Mouse (Mus musculus): ENCODE measurements around the gene Cel. TPM values are rescaled to one million over a fixed set of nuclear protein-coding genes. Genes with fewer than 3 reads are reported as not detected.
A peak's percentile ranks its signal among the peaks of the same experiment; 100 is the strongest.

The Cel gene
- total RNA-seq (2021), result not detected
- long read RNA-seq, experiment 1, result 0 reads
- long read RNA-seq, experiment 2, result 0 reads

GRCm38 (mm10) chr2:28563303-28563702 is at the start of gene Cel:
TSS of gene Cel (minus strand) at chr2:28563403.
- DNase-seq, result no peak
- intact Hi-C loops (cut with DNase I), result no loop called here

GRCm38 (mm10) chr2:28612436-28613063 is 49.3 kb upstream of the Cel start:
- no peak for DNase-seq
- intact Hi-C loops (cut with DNase I), result no loop called here

GRCm38 (mm10) chr2:28611407-28611787 is 48.2 kb upstream of the Cel start:
- intact Hi-C loops (cut with DNase I), result no loop called here
- DNase-seq, result no peak

GRCm38 (mm10) chr2:28610716-28611406 is 47.7 kb upstream of the Cel start:
- intact Hi-C loops (cut with DNase I), result no loop called here
- no peak for DNase-seq

- intact Hi-C loops (cut with DNase I), result no loop called here
- no peak for DNase-seq
Measured at GRCm38 (mm10) chr2:28609851-28610250, 46.6 kb upstream of the Cel start.

GRCm38 (mm10) chr2:28607341-28608165 is 44.4 kb upstream of the Cel start:
- intact Hi-C loops (cut with DNase I), result no loop called here
- DNase-seq, result no peak

- intact Hi-C loops (cut with DNase I), result no loop called here
- no peak for DNase-seq
Measured at GRCm38 (mm10) chr2:28606601-28607340, 43.6 kb upstream of the Cel start.

- no peak for DNase-seq
- intact Hi-C loops (cut with DNase I), result no loop called here
Measured at GRCm38 (mm10) chr2:28605789-28606541, 42.8 kb upstream of the Cel start.

- intact Hi-C loops (cut with DNase I), result no loop called here
- DNase-seq, result no peak
Measured at GRCm38 (mm10) chr2:28603542-28603941, 40.3 kb upstream of the Cel start.

- intact Hi-C loops (cut with DNase I), result no loop called here
- DNase-seq, result no peak
Measured at GRCm38 (mm10) chr2:28601720-28602590, 38.8 kb upstream of the Cel start.

- intact Hi-C loops (cut with DNase I), result no loop called here
- no peak for DNase-seq
Measured at GRCm38 (mm10) chr2:28599569-28599900, 36.3 kb upstream of the Cel start.

GRCm38 (mm10) chr2:28598692-28599568 is 35.7 kb upstream of the Cel start:
- intact Hi-C loops (cut with DNase I), result no loop called here
- DNase-seq, result no peak

- intact Hi-C loops (cut with DNase I), result no loop called here
- DNase-seq, result no peak
Measured at GRCm38 (mm10) chr2:28597733-28598547, 34.7 kb upstream of the Cel start.

- intact Hi-C loops (cut with DNase I), result no loop called here
- DNase-seq, result no peak
Measured at GRCm38 (mm10) chr2:28596998-28597397, 33.8 kb upstream of the Cel start.

GRCm38 (mm10) chr2:28596021-28596420 is 32.8 kb upstream of the Cel start:
- intact Hi-C loops (cut with DNase I), result no loop called here
- DNase-seq, result no peak

GRCm38 (mm10) chr2:28592809-28593208 is 29.6 kb upstream of the Cel start:
- intact Hi-C loops (cut with DNase I), result loop anchor here (1.0 kb wide), 1 partner anchor 29 kb away; no protein-coding TSS in a partner anchor
- DNase-seq, result peak; percentile 58 to 75

GRCm38 (mm10) chr2:28591479-28591878 is 28.3 kb upstream of the Cel start:
- DNase-seq, result no peak
- intact Hi-C loops (cut with DNase I), result no loop called here

Measured in heart, postnatal 14 days (tissue).